Mouse (Mus musculus) embryonic facial prominence, embryonic 14.5 days (tissue): ENCODE measurements at regions not wholly inside any gene's neighbourhood (a gene's known extent, or its start where the extent isn't known, plus 50 kb on each side); places are given as distances from the start of the nearest gene placed in this dataset.
A peak's percentile ranks its signal among the peaks of the same experiment; 100 is the strongest.

Experiments
- ATAC-seq: fragments of 200-750 bp; cut with Nextera tagmentation; 2 replicates; pipeline ENCODE4 v1.8.0; 2017; ENCODE audit warnings: low read depth, moderate number of reproducible peaks, moderate TSS enrichment
- DNase-seq: peaks from one replicate; pipeline ENCODE4 v3.0.0-alpha.2; 2015; ENCODE audit warnings: low spot score
- H3K27ac ChIP-seq: fragments of 300-500 bp; sonication (generic); replicated peaks from 2 replicates; pipeline ENCODE4 v1.5.1; 2014; ENCODE audit warnings: low read depth, mild to moderate bottlenecking, low read length, moderate library complexity
- H3K27me3 ChIP-seq: fragments of 300-500 bp; sonication (generic); replicated peaks from 2 replicates; pipeline ENCODE4 v1.6.1; 2014; ENCODE audit warnings: low read length; ENCODE audit not compliant: control insufficient read depth, insufficient read depth
- H3K36me3 ChIP-seq: fragments of 300-500 bp; sonication (generic); 2 replicates; pipeline ENCODE4 v1.6.1; 2014; ENCODE audit warnings: low read length, mixed read lengths; ENCODE audit not compliant: control insufficient read depth, insufficient read depth
- H3K4me1 ChIP-seq: fragments of 300-500 bp; sonication (generic); 2 replicates; pipeline ENCODE4 v1.6.1; 2014; ENCODE audit warnings: antibody characterized with exemption, low read length; ENCODE audit not compliant: control insufficient read depth, insufficient read depth
- H3K4me2 ChIP-seq: fragments of 300-500 bp; sonication (generic); 2 replicates; pipeline ENCODE4 v1.6.1; 2014; ENCODE audit warnings: low read depth, mild to moderate bottlenecking, low read length, moderate library complexity, mixed read lengths
- H3K4me3 ChIP-seq: fragments of 300-500 bp; sonication (generic); 2 replicates; pipeline ENCODE4 v1.5.1; 2014; ENCODE audit warnings: low read depth, mild to moderate bottlenecking, low read length
- H3K9ac ChIP-seq: fragments of 300-500 bp; sonication (generic); 2 replicates; pipeline ENCODE4 v1.6.1; 2014; ENCODE audit warnings: low read depth, mild to moderate bottlenecking, low read length, moderate library complexity, mixed read lengths
- H3K9me3 ChIP-seq: fragments of 300-500 bp; sonication (generic); 2 replicates; pipeline ENCODE4 v1.6.1; 2016; ENCODE audit warnings: low read length; ENCODE audit not compliant: control insufficient read depth
- WGBS: fragments of 180-500 bp; shearing (Covaris S2); extraction: QIAGEN DNeasy Blood & Tissue Kit; methylation state at CpG from one replicate; pipeline ENCODE4 v1.1.7; 2014; 5-methylcytosine and 5-hydroxymethylcytosine counted together

DNA sequence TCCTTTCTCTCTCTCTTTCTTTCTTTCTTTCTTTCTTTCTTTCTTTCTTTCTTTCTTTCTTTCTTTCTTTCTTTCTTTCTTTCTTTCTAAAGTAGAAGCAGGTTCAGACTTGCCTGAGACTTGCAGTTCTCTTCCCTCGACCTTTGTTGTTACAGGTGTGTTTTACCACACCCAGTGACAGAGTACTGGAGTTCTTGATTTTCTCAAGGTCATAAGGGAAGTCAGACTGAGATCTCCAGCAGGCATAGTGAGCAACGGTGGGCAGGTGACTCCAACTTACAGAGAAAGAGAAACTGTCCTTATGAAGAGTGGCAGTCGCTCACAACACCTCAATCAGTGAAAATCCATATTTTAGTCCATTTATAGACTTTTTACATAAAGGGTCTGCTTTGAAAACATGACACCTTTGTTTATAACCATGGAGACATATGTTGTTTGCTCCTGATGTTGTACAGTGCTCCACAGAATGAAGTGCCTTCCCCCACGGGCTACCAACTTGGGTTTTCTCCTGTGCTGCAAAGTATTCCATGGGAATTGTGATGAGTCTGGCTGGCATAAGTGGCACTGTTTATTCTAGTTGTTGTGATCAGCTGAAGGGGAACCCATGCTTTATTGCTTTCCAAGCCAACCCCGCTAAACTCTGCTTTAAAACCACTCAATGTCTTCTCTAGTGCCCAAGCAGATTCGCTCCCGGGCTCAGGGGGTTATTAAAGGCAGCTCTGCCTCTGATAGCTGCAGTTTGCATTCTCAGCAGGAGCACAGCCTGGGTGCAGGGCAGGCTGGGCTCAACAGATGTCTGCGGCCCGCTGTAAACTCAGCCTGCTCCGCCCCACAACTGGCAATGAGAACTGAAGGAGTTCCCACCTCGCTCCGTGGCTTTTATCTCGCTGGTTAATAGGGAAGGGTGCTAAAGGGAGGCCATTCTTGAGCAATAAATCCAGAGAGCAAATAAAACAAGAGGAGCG is 132.6 kb upstream of the Jade1 start:
- H3K4me3 ChIP-seq, result no peak overlapping the region
- H3K36me3 ChIP-seq, result no peaks in the 10 kb centered on the region
- DNase-seq, result peak; percentile 40
- H3K9me3 ChIP-seq, result no peaks in the 10 kb centered on the region
- H3K27me3 ChIP-seq, result no peaks in the 10 kb centered on the region
- H3K4me1 ChIP-seq, result no peaks in the 10 kb centered on the region
- no peak overlapping the region for H3K4me2 ChIP-seq
- 27% methylated on average over 14 of the region's 14 CpGs for WGBS
- H3K9ac ChIP-seq, result no peak overlapping the region
- H3K27ac ChIP-seq, result no peak overlapping the region
- ATAC-seq, result no peak

DNA sequence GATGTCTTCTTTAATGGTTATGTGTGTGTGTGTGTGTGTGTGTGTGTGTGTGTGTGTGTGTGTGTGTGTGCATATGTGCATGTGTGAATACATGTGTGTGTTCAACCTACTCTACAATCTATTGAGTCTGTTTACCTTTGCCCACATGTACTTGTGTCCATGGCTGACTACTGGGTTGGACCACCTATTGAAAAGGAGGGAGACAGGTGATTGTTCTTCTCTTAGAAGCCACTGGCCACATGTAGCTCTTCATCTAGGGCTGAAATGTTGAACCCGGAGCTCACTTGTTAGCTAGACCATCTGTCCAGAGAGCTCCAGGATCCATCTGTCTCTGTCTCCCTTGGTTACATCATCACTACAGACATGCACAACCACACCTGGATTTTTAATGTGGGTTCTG is 141.8 kb upstream of the Jade1 start:
- H3K9me3 ChIP-seq, result 0 out of 2 replicates have a peak, but pooled peaks cover 8% of the 10 kb centered on the region
- no peak overlapping the region for H3K4me2 ChIP-seq
- 89% methylated on average over 1 of the region's 1 CpGs for WGBS
- no peaks in the 10 kb centered on the region for H3K36me3 ChIP-seq
- peaks cover 7% of the 10 kb centered on the region for H3K4me1 ChIP-seq
- no peak for ATAC-seq
- no peak overlapping the region for H3K27ac ChIP-seq
- H3K4me3 ChIP-seq, result no peak overlapping the region
- no peaks in the 10 kb centered on the region for H3K27me3 ChIP-seq
- H3K9ac ChIP-seq, result no peak overlapping the region
- DNase-seq, result no peak

DNA sequence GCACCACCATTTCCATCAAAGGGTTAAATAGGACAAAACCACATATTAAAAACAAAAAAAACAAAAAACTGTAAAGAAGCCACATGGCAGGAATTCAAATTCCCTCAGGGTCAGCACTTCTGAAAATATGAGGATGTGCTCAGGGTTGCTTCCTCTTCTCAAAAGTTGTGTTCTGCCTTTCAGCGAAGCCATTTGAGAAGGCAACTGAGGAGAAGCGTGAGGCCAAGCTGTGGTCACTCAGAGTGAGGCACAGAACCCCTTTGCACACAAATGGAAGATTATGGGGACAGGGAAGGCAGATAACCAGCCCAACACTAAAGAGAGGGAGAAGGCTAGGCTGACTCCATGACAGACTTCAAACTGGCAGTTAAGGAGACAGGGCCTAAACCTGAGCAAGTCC is 142.8 kb upstream of the Jade1 start:
- Histone ChIP-seq H3K4me1 (peaks cover 8% of the 10 kb centered on the region), H3K9ac (no peak overlapping the region), H3K9me3 (0 out of 2 replicates have a peak, but pooled peaks cover 8% of the 10 kb centered on the region), H3K4me3 (no peak overlapping the region), H3K36me3 (no peaks in the 10 kb centered on the region), H3K4me2 (no peak overlapping the region), H3K27ac (no peak overlapping the region), H3K27me3 (no peaks in the 10 kb centered on the region)
- ATAC-seq, result no peak
- peak; percentile 26 for DNase-seq
- 41% methylated on average over 2 of the region's 2 CpGs for WGBS

GRCm38 (mm10) chr3:41408821-41409737 is 146.5 kb upstream of the Jade1 start:
- H3K4me2 ChIP-seq, result peak overlapping the region; percentile 65
- peak; percentile 72 for DNase-seq
- H3K9me3 ChIP-seq, result no peaks in the 10 kb centered on the region
- H3K4me1 ChIP-seq, result peaks cover 8% of the 10 kb centered on the region
- peak overlapping the region; percentile 58 for H3K9ac ChIP-seq
- H3K27ac ChIP-seq, result no peak overlapping the region
- no peaks in the 10 kb centered on the region for H3K36me3 ChIP-seq
- H3K4me3 ChIP-seq, result peak overlapping the region; percentile 35
- 23% methylated on average over 15 of the region's 15 CpGs for WGBS
- peak; percentile 87 for ATAC-seq
- H3K27me3 ChIP-seq, result no peaks in the 10 kb centered on the region

DNA sequence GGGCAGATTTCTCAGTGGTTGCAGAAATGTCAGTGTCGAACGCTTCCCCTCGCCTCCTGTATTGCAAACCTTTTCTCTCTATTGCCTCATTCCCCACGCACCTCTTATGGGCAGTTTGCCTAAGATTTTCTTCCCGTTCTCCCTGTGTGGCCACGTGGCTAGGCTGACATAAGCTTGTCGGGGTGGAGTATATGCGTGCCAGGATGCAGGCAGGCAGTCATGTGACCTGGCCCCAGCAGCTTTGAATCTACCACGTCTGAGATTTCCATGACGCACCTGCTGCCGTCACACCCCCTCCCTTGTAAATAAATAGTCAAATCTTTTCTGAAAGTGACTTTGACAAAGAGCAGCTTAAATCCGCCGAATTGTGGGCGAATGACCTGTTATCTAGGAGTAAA is 147.1 kb upstream of the Jade1 start:
- Histone ChIP-seq H3K9ac (peak overlapping the region; percentile 58), H3K36me3 (no peaks in the 10 kb centered on the region), H3K4me2 (peak overlapping the region; percentile 65), H3K9me3 (no peaks in the 10 kb centered on the region), H3K4me3 (peak overlapping the region; percentile 35), H3K27ac (no peak overlapping the region), H3K4me1 (peaks cover 8% of the 10 kb centered on the region), H3K27me3 (no peaks in the 10 kb centered on the region)
- DNase-seq (peak; percentile 87), ATAC-seq (peak; percentile 94)
- 8% methylated on average over 14 of the region's 14 CpGs for WGBS

DNA sequence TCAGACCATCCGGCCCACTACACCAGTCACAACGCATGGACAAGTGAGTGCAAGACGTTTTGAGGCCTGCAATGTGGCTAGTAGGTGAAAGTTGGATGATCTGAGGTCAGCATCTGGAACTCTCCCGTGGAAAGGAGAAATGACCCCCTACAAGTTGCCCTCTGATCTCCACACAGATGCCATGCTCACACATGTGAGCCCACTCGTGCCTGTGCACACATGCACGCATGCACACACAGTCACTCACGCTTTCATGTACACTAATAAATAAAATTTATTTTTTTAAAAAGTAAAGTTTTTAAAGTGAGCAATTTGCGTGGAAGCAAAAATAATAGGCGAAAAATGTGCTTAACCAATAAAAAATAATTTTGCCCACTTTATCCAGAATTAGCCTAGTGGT is 147.5 kb upstream of the Jade1 start:
- DNase-seq, result no peak
- H3K4me3 ChIP-seq, result no peak overlapping the region
- H3K9me3 ChIP-seq, result no peaks in the 10 kb centered on the region
- no peak overlapping the region for H3K27ac ChIP-seq
- no peaks in the 10 kb centered on the region for H3K27me3 ChIP-seq
- no peak overlapping the region for H3K9ac ChIP-seq
- WGBS, result 79% methylated on average over 9 of the region's 9 CpGs
- peak overlapping the region; percentile 65 for H3K4me2 ChIP-seq
- no peaks in the 10 kb centered on the region for H3K36me3 ChIP-seq
- peaks cover 8% of the 10 kb centered on the region for H3K4me1 ChIP-seq
- no peak for ATAC-seq

DNA sequence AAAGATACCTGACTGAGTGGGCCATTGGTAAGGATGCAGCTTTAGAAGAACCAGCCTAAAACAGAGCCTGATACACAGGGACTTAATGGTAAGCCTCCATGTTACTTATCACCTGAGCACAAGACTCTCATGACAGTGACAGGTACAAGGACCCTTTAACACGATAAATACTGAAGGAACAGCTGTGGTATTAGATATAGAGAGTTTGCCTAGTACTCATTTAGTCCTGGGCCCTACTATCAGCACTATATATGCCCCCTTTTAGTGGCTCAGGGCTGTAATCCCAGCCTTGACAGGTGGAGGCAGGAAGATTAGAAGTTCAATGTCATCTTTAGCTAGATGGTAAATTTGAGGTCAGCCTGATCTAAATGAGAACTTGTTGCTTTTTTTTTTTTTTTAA is 148.0 kb upstream of the Jade1 start:
- Histone ChIP-seq H3K4me1 (peaks cover 6% of the 10 kb centered on the region; the same call in 1 of the 2 replicates), H3K9ac (no peak overlapping the region), H3K27ac (no peak overlapping the region), H3K27me3 (no peaks in the 10 kb centered on the region), H3K4me3 (no peak overlapping the region), H3K36me3 (no peaks in the 10 kb centered on the region), H3K9me3 (no peaks in the 10 kb centered on the region), H3K4me2 (no peak overlapping the region)
- ATAC-seq (no peak), DNase-seq (no peak)
- 65% methylated on average over 1 of the region's 1 CpGs for WGBS

GRCm38 (mm10) chr3:41401881-41402280 is 153.7 kb upstream of the Jade1 start:
- Histone ChIP-seq H3K4me2 (no peak overlapping the region), H3K27me3 (no peaks in the 10 kb centered on the region), H3K27ac (no peak overlapping the region), H3K36me3 (no peaks in the 10 kb centered on the region), H3K4me3 (no peak overlapping the region), H3K9me3 (no peaks in the 10 kb centered on the region), H3K4me1 (no peaks in the 10 kb centered on the region), H3K9ac (no peak overlapping the region)
- 86% methylated on average over 4 of the region's 4 CpGs for WGBS
- DNase-seq (no peak), ATAC-seq (no peak)
